Mouse (Mus musculus): ENCODE data around the gene Aldh3a2. TPM values are rescaled to one million over a fixed set of nuclear protein-coding genes. Genes with fewer than 3 reads are reported as not detected.
"Not testable (repeated sequence)": the region's sequence is repeated elsewhere in the genome, so short reads cannot be mapped to it uniquely, and the experiment has no call there.

The Aldh3a2 gene
- total and polyA plus RNA-seq, 2 experiments = 251 to 294 TPM

DNA sequence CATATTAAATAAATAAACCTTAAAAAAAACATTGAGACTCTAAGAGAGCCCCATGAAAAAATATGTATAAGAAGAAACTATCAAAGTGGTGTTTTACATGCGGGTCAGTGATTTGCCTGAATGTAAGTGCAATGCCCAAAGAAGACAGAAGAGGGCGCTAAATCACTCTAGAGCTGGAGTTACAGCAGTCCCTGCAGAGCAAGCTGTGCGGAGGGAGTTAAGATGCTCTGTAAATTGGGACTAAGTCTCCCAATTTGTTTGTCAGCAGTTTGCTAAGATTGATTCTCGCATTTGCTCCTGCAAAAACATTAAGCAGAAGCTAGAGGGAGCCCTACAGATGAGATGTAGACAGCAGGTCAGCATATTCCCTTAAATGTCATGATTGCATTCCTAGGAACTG lies 38.1 kb upstream of the Aldh3a2 start:
- 66% methylated on average over 4 of the region's 4 CpGs for WGBS
- peak; percentile 41 for TF ChIP-seq CTCF (IDR thresholded peaks at IDR 0.05; ENCODE audit: low read depth, low read length)
- TF ChIP-seq POLR2A (IDR thresholded peaks at IDR 0.05; ENCODE audit: extremely low read depth, insufficient read depth, low read length) = no peak
- H3K4me1 ChIP-seq (ENCODE audit: control insufficient read depth, insufficient read depth, low read length) = no peaks in the 10 kb centered on the region
- no peak overlapping the region for H3K9ac ChIP-seq (ENCODE audit: low read depth, low read length)
- peak; percentile 77 for DNase-seq (ENCODE audit: extremely low read depth, low read depth, low spot score)
- H3K27ac ChIP-seq (replicated peaks; ENCODE audit: insufficient read depth, low read depth, low read length) = no peak overlapping the region
- H3K36me3 ChIP-seq (ENCODE audit: control insufficient read depth, insufficient read depth, low read length) = no peaks in the 10 kb centered on the region
- H3K4me3 ChIP-seq (ENCODE audit: insufficient read depth, low read depth, low read length) = no peak overlapping the region
- H3K79me2 ChIP-seq (ENCODE audit: control insufficient read depth, insufficient read depth, low read length) = no peaks in the 10 kb centered on the region
- no peaks in the 10 kb centered on the region for H3K27me3 ChIP-seq (ENCODE audit: control insufficient read depth, insufficient read depth, low read length)

DNA sequence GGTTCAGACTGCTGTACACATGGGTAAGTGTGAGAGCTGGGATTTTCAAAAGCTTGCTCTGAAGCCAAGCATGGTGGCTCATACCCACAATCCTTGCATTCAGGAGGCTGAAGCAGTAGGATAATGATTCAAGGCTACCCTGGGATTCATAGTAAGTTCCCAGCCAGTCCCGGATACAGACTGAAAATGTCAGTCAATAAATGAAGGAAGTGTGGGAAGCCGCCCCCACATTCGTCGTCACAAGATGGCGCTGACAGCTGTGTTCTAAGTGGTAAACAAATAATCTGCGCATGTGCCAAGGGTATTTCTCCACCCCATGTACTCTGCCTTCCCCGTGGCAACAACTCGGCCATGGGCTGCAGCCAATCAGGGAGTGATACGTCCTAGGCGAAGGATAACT lies 37.3 kb upstream of the Aldh3a2 start:
- not testable (repeated sequence) for H3K27me3 ChIP-seq (ENCODE audit: control insufficient read depth, insufficient read depth, low read length); H3K4me3 ChIP-seq (ENCODE audit: insufficient read depth, low read depth, low read length); H3K36me3 ChIP-seq (ENCODE audit: control insufficient read depth, insufficient read depth, low read length); H3K79me2 ChIP-seq (ENCODE audit: control insufficient read depth, insufficient read depth, low read length); H3K27ac ChIP-seq (replicated peaks; ENCODE audit: insufficient read depth, low read depth, low read length); H3K9ac ChIP-seq (ENCODE audit: low read depth, low read length); H3K4me1 ChIP-seq (ENCODE audit: control insufficient read depth, insufficient read depth, low read length)
- DNase-seq (ENCODE audit: extremely low read depth, low read depth, low spot score) = peak; percentile 43
- WGBS = 65% methylated on average over 7 of the region's 10 CpGs

DNA sequence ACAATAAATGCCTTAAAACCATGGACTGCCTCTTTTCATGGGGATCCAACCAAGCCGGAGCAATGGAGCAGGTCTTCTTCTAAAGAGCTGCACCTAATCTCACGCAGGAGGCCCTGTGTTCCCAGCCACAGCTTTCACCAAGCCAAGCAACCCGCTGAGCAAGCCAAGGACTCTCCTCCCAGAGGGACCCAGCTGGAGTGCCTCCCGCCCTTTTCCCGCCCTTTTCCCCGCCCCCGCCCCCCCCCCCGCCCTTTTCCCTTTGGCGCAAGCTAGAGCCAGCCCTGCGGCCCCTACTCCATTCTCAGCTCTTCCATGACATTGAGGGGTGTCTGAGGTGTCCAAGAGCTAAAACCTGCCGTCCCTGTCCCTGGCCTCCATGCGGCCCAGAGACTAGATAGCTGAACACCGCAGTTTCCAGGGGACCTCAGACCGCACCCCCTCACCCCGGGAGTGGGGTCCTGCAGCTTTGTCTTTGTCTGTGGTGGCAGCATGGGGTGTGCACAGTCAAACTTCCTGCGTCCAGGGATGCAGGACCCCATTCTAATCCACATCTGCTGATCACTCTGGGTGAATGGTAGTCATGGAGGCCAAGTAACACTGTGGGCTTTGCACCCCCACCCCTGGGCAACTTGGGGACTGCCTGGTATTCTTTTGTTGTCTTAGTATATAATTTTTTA lies 33.6 kb upstream of the Aldh3a2 start:
- TF ChIP-seq POLR2A (IDR thresholded peaks at IDR 0.05; ENCODE audit: extremely low read depth, insufficient read depth, low read length) (no peak), CTCF (IDR thresholded peaks at IDR 0.05; ENCODE audit: low read depth, low read length) (no peak)
- Histone ChIP-seq H3K27me3 (ENCODE audit: control insufficient read depth, insufficient read depth, low read length) (peaks cover under 1% of the 10 kb centered on the region; the same call in 1 of the 2 replicates), H3K79me2 (ENCODE audit: control insufficient read depth, insufficient read depth, low read length) (no peaks in the 10 kb centered on the region), H3K4me3 (ENCODE audit: insufficient read depth, low read depth, low read length) (peak overlapping the region; percentile 51), H3K36me3 (ENCODE audit: control insufficient read depth, insufficient read depth, low read length) (no peaks in the 10 kb centered on the region), H3K27ac (replicated peaks; ENCODE audit: insufficient read depth, low read depth, low read length) (no peak overlapping the region; the same call in 1 of the 2 replicates), H3K4me1 (ENCODE audit: control insufficient read depth, insufficient read depth, low read length) (no peaks in the 10 kb centered on the region), H3K9ac (ENCODE audit: low read depth, low read length) (peak overlapping the region; percentile 63)
- WGBS = 61% methylated on average over 15 of the region's 16 CpGs
- DNase-seq (ENCODE audit: extremely low read depth, low read depth, low spot score) = peak; percentile 9

DNA sequence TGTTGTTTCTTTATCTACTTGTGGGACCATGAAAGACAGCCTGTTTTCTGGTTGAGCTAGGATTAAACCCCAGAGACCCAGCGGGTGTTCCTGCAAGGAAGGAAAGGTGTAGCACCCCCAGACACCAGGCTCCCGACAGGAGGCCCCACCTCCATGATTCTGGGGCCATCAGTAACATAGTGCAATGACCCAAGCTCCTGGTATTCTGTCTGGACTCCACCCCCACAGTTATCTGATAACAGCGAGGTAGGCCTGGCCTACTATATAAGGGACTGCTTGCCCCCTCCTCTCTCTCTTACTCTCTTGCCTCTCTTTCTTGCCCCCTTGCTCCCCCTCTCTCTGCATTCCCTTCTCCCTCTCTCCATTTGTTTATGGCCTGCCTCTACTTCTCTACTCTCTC lies 32.9 kb upstream of the Aldh3a2 start:
- Histone ChIP-seq H3K27ac (replicated peaks; ENCODE audit: insufficient read depth, low read depth, low read length) (no peak overlapping the region), H3K4me1 (ENCODE audit: control insufficient read depth, insufficient read depth, low read length) (no peaks in the 10 kb centered on the region), H3K27me3 (ENCODE audit: control insufficient read depth, insufficient read depth, low read length) (peaks cover 3% of the 10 kb centered on the region; the same call in 1 of the 2 replicates), H3K9ac (ENCODE audit: low read depth, low read length) (no peak overlapping the region), H3K79me2 (ENCODE audit: control insufficient read depth, insufficient read depth, low read length) (no peaks in the 10 kb centered on the region), H3K36me3 (ENCODE audit: control insufficient read depth, insufficient read depth, low read length) (no peaks in the 10 kb centered on the region), H3K4me3 (ENCODE audit: insufficient read depth, low read depth, low read length) (no peak overlapping the region)
- TF ChIP-seq POLR2A (IDR thresholded peaks at IDR 0.05; ENCODE audit: extremely low read depth, insufficient read depth, low read length) = no peak
- DNase-seq (ENCODE audit: extremely low read depth, low read depth, low spot score) = peak; percentile 17
- 41% methylated on average over 3 of the region's 3 CpGs for WGBS

DNA sequence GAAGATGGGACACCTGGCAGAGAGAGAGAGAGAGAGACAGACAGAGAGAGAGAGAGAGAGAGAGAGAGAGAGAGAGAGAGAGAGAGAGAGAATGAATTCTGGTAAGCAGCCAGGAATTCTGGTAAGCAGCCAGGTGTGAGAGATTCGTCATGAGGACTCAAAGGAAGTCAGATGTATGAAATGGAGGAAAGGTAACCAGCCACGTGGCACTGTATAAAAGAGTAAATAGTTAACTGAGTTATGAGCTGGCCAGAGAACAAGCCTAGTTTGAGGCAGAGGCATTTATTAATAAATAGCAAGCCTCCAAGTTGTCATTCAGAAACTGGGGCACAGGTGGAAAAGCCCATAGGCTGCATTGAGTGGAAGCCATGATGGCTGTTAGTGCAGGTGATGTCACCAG lies 30.6 kb upstream of the Aldh3a2 start:
- peak; percentile 61 for DNase-seq (ENCODE audit: extremely low read depth, low read depth, low spot score)
- Histone ChIP-seq H3K4me1 (ENCODE audit: control insufficient read depth, insufficient read depth, low read length) (no peaks in the 10 kb centered on the region), H3K4me3 (ENCODE audit: insufficient read depth, low read depth, low read length) (no peak overlapping the region), H3K27me3 (ENCODE audit: control insufficient read depth, insufficient read depth, low read length) (peaks cover 3% of the 10 kb centered on the region; the same call in 1 of the 2 replicates), H3K36me3 (ENCODE audit: control insufficient read depth, insufficient read depth, low read length) (no peaks in the 10 kb centered on the region), H3K27ac (replicated peaks; ENCODE audit: insufficient read depth, low read depth, low read length) (no peak overlapping the region), H3K9ac (ENCODE audit: low read depth, low read length) (no peak overlapping the region), H3K79me2 (ENCODE audit: control insufficient read depth, insufficient read depth, low read length) (no peaks in the 10 kb centered on the region)
- WGBS = 31% methylated on average over 2 of the region's 2 CpGs
- TF ChIP-seq CTCF (IDR thresholded peaks at IDR 0.05; ENCODE audit: low read depth, low read length) = no peak
- no peak for TF ChIP-seq POLR2A (IDR thresholded peaks at IDR 0.05; ENCODE audit: extremely low read depth, insufficient read depth, low read length)

DNA sequence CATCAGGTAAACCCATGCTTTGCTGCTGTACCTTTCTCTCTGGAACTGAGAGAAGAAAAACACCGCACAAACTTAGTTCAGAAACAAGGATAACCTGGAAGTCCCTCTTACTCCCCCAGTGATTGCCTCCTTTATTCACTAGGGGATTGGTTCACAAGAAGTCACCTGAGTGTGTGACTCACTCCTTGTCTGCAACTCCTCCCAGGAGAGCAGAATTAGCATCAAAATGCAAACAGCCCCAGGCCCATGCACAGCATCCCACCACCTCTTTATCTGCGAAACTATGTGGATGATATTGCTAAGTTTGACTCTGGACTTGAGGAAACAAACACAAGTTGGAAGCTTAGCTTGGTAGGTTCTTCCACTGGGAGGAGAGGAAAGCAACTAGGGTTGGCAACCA lies 30.1 kb upstream of the Aldh3a2 start:
- 92% methylated on average over 2 of the region's 2 CpGs for WGBS
- no peak for DNase-seq (ENCODE audit: extremely low read depth, low read depth, low spot score)
- Histone ChIP-seq H3K79me2 (ENCODE audit: control insufficient read depth, insufficient read depth, low read length) (no peaks in the 10 kb centered on the region), H3K36me3 (ENCODE audit: control insufficient read depth, insufficient read depth, low read length) (no peaks in the 10 kb centered on the region), H3K27ac (replicated peaks; ENCODE audit: insufficient read depth, low read depth, low read length) (no peak overlapping the region), H3K4me3 (ENCODE audit: insufficient read depth, low read depth, low read length) (no peak overlapping the region), H3K27me3 (ENCODE audit: control insufficient read depth, insufficient read depth, low read length) (peaks cover 3% of the 10 kb centered on the region; the same call in 1 of the 2 replicates), H3K9ac (ENCODE audit: low read depth, low read length) (no peak overlapping the region), H3K4me1 (ENCODE audit: control insufficient read depth, insufficient read depth, low read length) (no peaks in the 10 kb centered on the region)
- TF ChIP-seq CTCF (IDR thresholded peaks at IDR 0.05; ENCODE audit: low read depth, low read length) (no peak), POLR2A (IDR thresholded peaks at IDR 0.05; ENCODE audit: extremely low read depth, insufficient read depth, low read length) (no peak)
